Mouse (Mus musculus) testis, adult 2 months (tissue): ENCODE results near the gene Zfp706. TPM values are rescaled to one million over a fixed set of nuclear protein-coding genes. Genes with fewer than 3 reads are reported as not detected.

Source experiments
- H3K27ac ChIP-seq: fragments of 200-500 bp; 2 replicates; pipeline ENCODE4 v1.5.1; 2012; ENCODE audit warnings: low read depth, low read length; ENCODE audit not compliant: control insufficient read depth, insufficient read depth
- H3K27me3 ChIP-seq: fragments of 200-500 bp; 2 replicates; pipeline ENCODE4 v1.6.1; 2012; ENCODE audit warnings: mild to moderate bottlenecking, low read length, moderate library complexity; ENCODE audit not compliant: control insufficient read depth, insufficient read depth
- H3K36me3 ChIP-seq: fragments of 200-500 bp; 2 replicates; pipeline ENCODE4 v1.6.1; 2012; ENCODE audit warnings: mild to moderate bottlenecking, low read length; ENCODE audit not compliant: control insufficient read depth, insufficient read depth
- H3K4me1 ChIP-seq: fragments of 200-500 bp; 2 replicates; pipeline ENCODE4 v1.6.1; 2012; ENCODE audit warnings: low read length; ENCODE audit not compliant: control insufficient read depth, insufficient read depth
- H3K4me3 ChIP-seq: fragments of 200-500 bp; 2 replicates; pipeline ENCODE4 v1.5.1; 2012; ENCODE audit warnings: low read depth, mild to moderate bottlenecking, low read length, moderate library complexity, mixed read lengths; ENCODE audit not compliant: control insufficient read depth
- CTCF ChIP-seq: fragments of 200-500 bp; IDR thresholded peaks from 2 replicates; pipeline ENCODE4 v1.5.1; 2012; ENCODE audit warnings: low read depth, mild to moderate bottlenecking, inconsistent platforms, low read length, moderate library complexity; ENCODE audit not compliant: control insufficient read depth, insufficient read depth, insufficient replicate concordance
- POLR2A ChIP-seq: fragments of 200-500 bp; IDR thresholded peaks from 2 replicates; pipeline ENCODE4 v1.6.1; 2012; ENCODE audit warnings: low read depth, mild to moderate bottlenecking, inconsistent platforms, low read length, moderate library complexity; ENCODE audit not compliant: control insufficient read depth
- polyA plus RNA-seq: library from polyadenylated mRNA; depleted of rRNA; stranded (reverse); fragments of >200 nt; gene quantifications from 2 replicates; pipeline ENCODE4 v1.2.3, GENCODE M21; 2012

Gene Zfp706
- polyA plus RNA-seq, 1 experiment: 74.4 TPM

- H3K27me3 ChIP-seq: no peaks in the 10 kb centered on the region
- no peaks in the 10 kb centered on the region for H3K36me3 ChIP-seq
- H3K4me1 ChIP-seq: peaks cover 13% of the 10 kb centered on the region
- H3K4me3 ChIP-seq: peak overlapping the region; percentile 7; the same call in 1 of the 2 replicates
- TF ChIP-seq POLR2A: no peak
- TF ChIP-seq CTCF: no peak
- no peak overlapping the region for H3K27ac ChIP-seq
Measured at GRCm38 (mm10) chr15:36967381-36968211, 40.0 kb downstream of the Zfp706 start.

GRCm38 (mm10) chr15:36966940-36967339, 40.6 kb downstream of the Zfp706 start:
- Histone ChIP-seq H3K27ac (no peak overlapping the region), H3K4me3 (no peak overlapping the region), H3K4me1 (peaks cover 13% of the 10 kb centered on the region), H3K27me3 (no peaks in the 10 kb centered on the region), H3K36me3 (no peaks in the 10 kb centered on the region)
- no peak for TF ChIP-seq POLR2A
- TF ChIP-seq CTCF: no peak

GRCm38 (mm10) chr15:36966466-36966865, 41.1 kb downstream of the Zfp706 start:
- TF ChIP-seq POLR2A (no peak), CTCF (no peak)
- no peak overlapping the region for H3K4me3 ChIP-seq
- H3K27me3 ChIP-seq: no peaks in the 10 kb centered on the region
- peaks cover 13% of the 10 kb centered on the region for H3K4me1 ChIP-seq
- H3K36me3 ChIP-seq: no peaks in the 10 kb centered on the region
- no peak overlapping the region for H3K27ac ChIP-seq

GRCm38 (mm10) chr15:36965743-36966142, 41.8 kb downstream of the Zfp706 start:
- Histone ChIP-seq H3K27ac (no peak overlapping the region), H3K27me3 (no peaks in the 10 kb centered on the region), H3K4me1 (peaks cover 13% of the 10 kb centered on the region), H3K4me3 (no peak overlapping the region), H3K36me3 (no peaks in the 10 kb centered on the region)
- no peak for TF ChIP-seq CTCF
- TF ChIP-seq POLR2A: no peak

- Histone ChIP-seq H3K36me3 (no peaks in the 10 kb centered on the region), H3K4me3 (no peak overlapping the region), H3K27ac (no peak overlapping the region), H3K27me3 (no peaks in the 10 kb centered on the region), H3K4me1 (peaks cover 13% of the 10 kb centered on the region)
- TF ChIP-seq CTCF (no peak), POLR2A (no peak)
Measured at GRCm38 (mm10) chr15:36962931-36963330, 44.6 kb downstream of the Zfp706 start.

- Histone ChIP-seq H3K4me1 (no peaks in the 10 kb centered on the region; the same call in 1 of the 2 replicates), H3K27me3 (no peaks in the 10 kb centered on the region), H3K36me3 (no peaks in the 10 kb centered on the region), H3K4me3 (no peak overlapping the region), H3K27ac (no peak overlapping the region)
- TF ChIP-seq CTCF (no peak), POLR2A (no peak)
Measured at GRCm38 (mm10) chr15:36960876-36961237, 46.7 kb downstream of the Zfp706 start.

GRCm38 (mm10) chr15:36960010-36960875, 47.3 kb downstream of the Zfp706 start:
- no peak for TF ChIP-seq CTCF
- TF ChIP-seq POLR2A: no peak
- Histone ChIP-seq H3K27me3 (no peaks in the 10 kb centered on the region), H3K27ac (no peak overlapping the region), H3K36me3 (no peaks in the 10 kb centered on the region), H3K4me1 (no peaks in the 10 kb centered on the region; the same call in 1 of the 2 replicates), H3K4me3 (no peak overlapping the region)
